Mouse (Mus musculus): ENCODE results near the gene Prkaa1. TPM values are rescaled to one million over a fixed set of nuclear protein-coding genes. Genes with fewer than 3 reads are reported as not detected.

Gene Prkaa1
- polyA plus RNA-seq, 1 experiment from 2014 or later = 22.3 TPM

GRCm38 (mm10) chr15:5145196-5145945 lies 1.7 kb downstream of the Prkaa1 start:
- peak overlapping the region; percentile 97 for H3K4me3 ChIP-seq
- no peaks in the 10 kb centered on the region for H3K9me3 ChIP-seq (replicated peaks)
- H3K9ac ChIP-seq = peak overlapping the region; percentile 98
- no peak for ATAC-seq
- 51% methylated on average over 9 of the region's 9 CpGs for WGBS (ENCODE audit: insufficient replicate concordance)
- H3K4me2 ChIP-seq = peak overlapping the region; percentile 83
- peaks cover 15% of the 10 kb centered on the region for H3K36me3 ChIP-seq
- H3K27me3 ChIP-seq (replicated peaks) = no peaks in the 10 kb centered on the region
- peak overlapping the region; percentile 96 for H3K27ac ChIP-seq
- H3K4me1 ChIP-seq = peaks cover 66% of the 10 kb centered on the region

GRCm38 (mm10) chr15:5149187-5149586 lies 5.5 kb downstream of the Prkaa1 start:
- no peak for ATAC-seq
- no peak overlapping the region for H3K4me3 ChIP-seq
- H3K4me2 ChIP-seq = no peak overlapping the region
- H3K9ac ChIP-seq = no peak overlapping the region
- H3K4me1 ChIP-seq = peaks cover 59% of the 10 kb centered on the region
- H3K27ac ChIP-seq = no peak overlapping the region
- 76% methylated on average over 4 of the region's 4 CpGs for WGBS (ENCODE audit: insufficient replicate concordance)
- no peaks in the 10 kb centered on the region for H3K9me3 ChIP-seq (replicated peaks)
- peaks cover 18% of the 10 kb centered on the region for H3K36me3 ChIP-seq
- no peaks in the 10 kb centered on the region for H3K27me3 ChIP-seq (replicated peaks)

- no peak for ATAC-seq
- Histone ChIP-seq H3K4me2 (no peak overlapping the region), H3K36me3 (peaks cover 7% of the 10 kb centered on the region), H3K9ac (no peak overlapping the region), H3K27ac (no peak overlapping the region), H3K27me3 (replicated peaks) (no peaks in the 10 kb centered on the region), H3K4me3 (no peak overlapping the region), H3K9me3 (replicated peaks) (no peaks in the 10 kb centered on the region), H3K4me1 (peaks cover 69% of the 10 kb centered on the region)
- 85% methylated on average over 6 of the region's 6 CpGs for WGBS (ENCODE audit: insufficient replicate concordance)
These were observed 8.5 kb downstream of the Prkaa1 start for GRCm38 (mm10) chr15:5152171-5152570.

GRCm38 (mm10) chr15:5154621-5155020 lies 11.0 kb downstream of the Prkaa1 start:
- H3K9me3 ChIP-seq (replicated peaks) = no peaks in the 10 kb centered on the region
- H3K4me2 ChIP-seq = peak overlapping the region; percentile 15; the same call in 1 of the 2 replicates
- 0 out of 2 replicates have a peak, but pooled peaks cover 11% of the 10 kb centered on the region for H3K36me3 ChIP-seq
- 66% methylated on average over 9 of the region's 9 CpGs for WGBS (ENCODE audit: insufficient replicate concordance)
- peak; percentile 26; the same call in 1 of the 2 replicates for ATAC-seq
- H3K4me1 ChIP-seq = peaks cover 72% of the 10 kb centered on the region
- H3K9ac ChIP-seq = no peak overlapping the region
- no peak overlapping the region for H3K4me3 ChIP-seq
- peak overlapping the region; percentile 52 for H3K27ac ChIP-seq
- no peaks in the 10 kb centered on the region for H3K27me3 ChIP-seq (replicated peaks)

- peak; percentile 13; the same call in 1 of the 2 replicates for ATAC-seq
- Histone ChIP-seq H3K9me3 (replicated peaks) (no peaks in the 10 kb centered on the region), H3K4me2 (peak overlapping the region; percentile 7; the same call in 1 of the 2 replicates), H3K4me3 (no peak overlapping the region), H3K27ac (peak overlapping the region; percentile 52), H3K9ac (no peak overlapping the region), H3K27me3 (replicated peaks) (no peaks in the 10 kb centered on the region), H3K36me3 (0 out of 2 replicates have a peak, but pooled peaks cover 11% of the 10 kb centered on the region), H3K4me1 (peaks cover 70% of the 10 kb centered on the region)
- WGBS (ENCODE audit: insufficient replicate concordance) = 74% methylated on average over 5 of the region's 5 CpGs
These were observed 11.4 kb downstream of the Prkaa1 start for GRCm38 (mm10) chr15:5155093-5155492.

GRCm38 (mm10) chr15:5156355-5156754 lies 12.7 kb downstream of the Prkaa1 start:
- H3K9ac ChIP-seq = no peak overlapping the region
- peaks cover 17% of the 10 kb centered on the region for H3K36me3 ChIP-seq
- no peak overlapping the region for H3K27ac ChIP-seq
- H3K4me3 ChIP-seq = no peak overlapping the region
- no peak overlapping the region for H3K4me2 ChIP-seq
- peak; percentile 36; the same call in 1 of the 2 replicates for ATAC-seq
- H3K4me1 ChIP-seq = peaks cover 65% of the 10 kb centered on the region
- H3K9me3 ChIP-seq (replicated peaks) = no peaks in the 10 kb centered on the region
- WGBS (ENCODE audit: insufficient replicate concordance) = 65% methylated on average over 4 of the region's 4 CpGs
- H3K27me3 ChIP-seq (replicated peaks) = no peaks in the 10 kb centered on the region

GRCm38 (mm10) chr15:5157386-5157785 lies 13.7 kb downstream of the Prkaa1 start:
- Histone ChIP-seq H3K4me1 (peaks cover 56% of the 10 kb centered on the region), H3K36me3 (peaks cover 26% of the 10 kb centered on the region), H3K9me3 (replicated peaks) (no peaks in the 10 kb centered on the region), H3K27ac (0 out of 2 replicates have a peak overlapping the region, but pooled peaks have one; percentile 8), H3K4me3 (no peak overlapping the region), H3K9ac (peak overlapping the region; percentile 7; the same call in 1 of the 2 replicates), H3K4me2 (no peak overlapping the region), H3K27me3 (replicated peaks) (no peaks in the 10 kb centered on the region)
- WGBS (ENCODE audit: insufficient replicate concordance) = 94% methylated on average over 1 of the region's 1 CpGs
- no peak for ATAC-seq

- H3K36me3 ChIP-seq = peaks cover 39% of the 10 kb centered on the region
These were observed 15.2 kb downstream of the Prkaa1 start for GRCm38 (mm10) chr15:5158827-5159226.

GRCm38 (mm10) chr15:5165121-5165773 lies 21.6 kb downstream of the Prkaa1 start:
- WGBS (ENCODE audit: insufficient replicate concordance) = 83% methylated on average over 12 of the region's 12 CpGs
- peak; percentile 51; the same call in 1 of the 2 replicates for ATAC-seq
- no peak overlapping the region for H3K4me3 ChIP-seq
- H3K9ac ChIP-seq = no peak overlapping the region
- H3K4me2 ChIP-seq = no peak overlapping the region
- H3K27ac ChIP-seq = no peak overlapping the region
- peaks cover 87% of the 10 kb centered on the region for H3K36me3 ChIP-seq
- no peaks in the 10 kb centered on the region for H3K4me1 ChIP-seq
- no peaks in the 10 kb centered on the region for H3K27me3 ChIP-seq (replicated peaks)
- no peaks in the 10 kb centered on the region for H3K9me3 ChIP-seq (replicated peaks)

More at GRCm38 (mm10) chr15:5158827-5159226, 15.2 kb downstream of the Prkaa1 start:
- H3K4me3 ChIP-seq = no peak overlapping the region
- peaks cover 56% of the 10 kb centered on the region for H3K4me1 ChIP-seq
- H3K9me3 ChIP-seq (replicated peaks) = no peaks in the 10 kb centered on the region
- H3K27me3 ChIP-seq (replicated peaks) = no peaks in the 10 kb centered on the region
- no peak for ATAC-seq
- H3K4me2 ChIP-seq = no peak overlapping the region
- no peak overlapping the region for H3K9ac ChIP-seq
- 79% methylated on average over 6 of the region's 6 CpGs for WGBS (ENCODE audit: insufficient replicate concordance)
- H3K27ac ChIP-seq = peak overlapping the region; percentile 25; the same call in 1 of the 2 replicates

GRCm38 (mm10) chr15:5173217-5173820 lies 29.7 kb downstream of the Prkaa1 start:
- Histone ChIP-seq H3K36me3 (peaks cover 93% of the 10 kb centered on the region), H3K27ac (no peak overlapping the region), H3K9ac (no peak overlapping the region), H3K4me2 (no peak overlapping the region), H3K27me3 (replicated peaks) (no peaks in the 10 kb centered on the region), H3K4me3 (no peak overlapping the region), H3K9me3 (replicated peaks) (no peaks in the 10 kb centered on the region), H3K4me1 (no peaks in the 10 kb centered on the region)
- ATAC-seq = no peak
- WGBS (ENCODE audit: insufficient replicate concordance) = 68% methylated on average over 12 of the region's 12 CpGs

- Histone ChIP-seq H3K36me3 (peaks cover 18% of the 10 kb centered on the region), H3K9ac (peak overlapping the region; percentile 85), H3K4me1 (peaks cover 28% of the 10 kb centered on the region), H3K9me3 (replicated peaks) (no peaks in the 10 kb centered on the region), H3K27me3 (replicated peaks) (no peaks in the 10 kb centered on the region), H3K4me2 (peak overlapping the region; percentile 88), H3K27ac (peak overlapping the region; percentile 84), H3K4me3 (peak overlapping the region; percentile 97)
- ATAC-seq = peak; percentile 28
- WGBS (ENCODE audit: insufficient replicate concordance) = 39% methylated on average over 11 of the region's 11 CpGs
These were observed 41.1 kb downstream of the Prkaa1 start for GRCm38 (mm10) chr15:5184668-5185330.
